Mouse (Mus musculus) heart, postnatal 0 days (tissue): Measurements from ENCODE around the gene Slc25a25.

ENCODE experiments used
- CTCF ChIP-seq: IDR thresholded peaks from 2 replicates; pipeline ENCODE4 v1.5.1; 2016; ENCODE audit warnings: antibody characterized with exemption, control low read depth, low read depth
- EP300 ChIP-seq: IDR thresholded peaks from 2 replicates; pipeline ENCODE4 v1.6.1; 2016; ENCODE audit warnings: antibody characterized with exemption, low read depth

DNA sequence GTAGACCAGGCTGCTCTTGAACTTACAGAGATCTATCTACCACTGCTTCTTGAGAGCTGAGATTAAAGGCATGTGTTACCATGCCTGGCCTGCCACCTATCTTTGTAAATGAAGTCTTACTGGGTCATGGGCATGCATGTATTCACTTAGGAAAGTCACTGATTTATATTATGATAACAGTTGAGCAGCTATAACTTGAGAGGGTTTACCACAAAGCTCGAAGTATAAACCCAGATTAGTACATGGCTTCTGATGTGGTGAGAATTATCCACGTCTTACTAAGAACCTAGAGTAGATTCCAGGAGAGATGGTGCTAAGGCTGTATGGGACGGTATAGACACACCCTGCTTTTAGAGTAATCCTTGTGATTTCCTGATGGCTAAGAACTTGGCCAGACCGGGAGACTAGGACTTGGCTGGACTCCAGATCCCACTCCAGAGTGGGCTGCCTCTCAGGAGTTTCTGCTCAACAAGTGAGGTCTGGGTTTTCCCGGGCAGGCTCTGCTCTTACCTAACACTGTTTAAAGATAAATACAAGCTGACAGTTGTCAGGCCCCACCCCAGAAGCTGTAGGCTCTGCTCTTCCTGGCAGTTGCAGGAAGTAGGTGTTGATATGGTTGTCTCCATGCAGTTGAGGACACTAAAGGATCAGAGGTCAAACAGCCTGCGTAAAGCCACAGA lies 13.1 kb upstream of the Slc25a25 start:
- TF ChIP-seq CTCF, result no peak
- no peak for TF ChIP-seq EP300
